Comparison of ENCODE assay signal across 12 mouse cellular contexts in the genomic region with DNA sequence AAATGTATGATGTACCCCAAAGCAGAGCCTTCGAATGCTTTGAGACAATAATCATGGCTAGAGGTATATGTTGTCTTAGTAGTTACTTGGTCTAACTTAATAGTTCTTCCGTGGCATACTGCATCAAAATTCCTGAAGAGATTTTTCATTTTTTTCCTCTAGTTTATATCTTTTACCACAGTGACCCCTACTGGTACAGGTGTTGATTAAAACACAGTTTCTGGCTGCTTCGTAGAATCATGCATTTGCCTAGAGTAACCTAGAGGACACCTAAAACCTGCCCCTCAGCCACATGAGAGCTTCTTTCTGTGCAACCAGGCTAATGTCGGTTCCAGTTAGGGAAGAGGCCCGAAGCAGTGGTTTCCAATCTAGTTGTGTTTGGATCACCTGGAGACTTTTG. TPM values are rescaled to one million over a fixed set of nuclear protein-coding genes. Genes with fewer than 3 reads are reported as not detected.
DNase-seq lines count a peak whose midpoint lies in the region; ATAC-seq and TF ChIP-seq lines count a peak whose summit lies in the region.
"Had no signal": no experiment of that assay in that cellular context is flagged by ENCODE, and none has a peak within 500 bp of the region (broad histone marks: within the 10 kb centered on the region; RNA-seq: fewer than 3 reads in every experiment).

No protein-coding gene starts in this region.

- H3K4me3 ChIP-seq in embryonic facial prominence, embryonic 11.5 days (ENCODE audit: low read depth, low read length): no peak overlapping the region
- no peak overlapping the region for H3K4me3 ChIP-seq in embryonic facial prominence, embryonic 10.5 days
- H3K4me3 ChIP-seq in E14TG2a.4 (replicated peaks; ENCODE audit: low read length): no peak overlapping the region
- H3K4me3 ChIP-seq: heart, embryonic 13.5 days; limb, embryonic 12.5 days; neural tube, embryonic 13.5 days had no signal

- peak; percentile 69 for DNase-seq in embryonic facial prominence, embryonic 11.5 days (ENCODE audit: low spot score)
- DNase-seq in embryonic facial prominence, embryonic 10.5 days (ENCODE audit: low spot score): no peak
- DNase-seq in layer of hippocampus, adult 9-10 months (ENCODE audit: low spot score): peak; percentile 49
- no peak for DNase-seq in layer of hippocampus, adult 9-11 months
- DNase-seq in ovary, postnatal 10 days (ENCODE audit: low spot score): no peak
- DNase-seq in ovary, postnatal 14 days (ENCODE audit: low spot score): no peak
- DNase-seq: cerebellum, adult 9-11 months had no signal

- peak; percentile 30 for TF ChIP-seq CTCF in E14TG2a.4 (conservative IDR thresholded peaks at IDR 0.05; ENCODE audit: low read length)

- no peaks in the 10 kb centered on the region for H3K27me3 ChIP-seq in embryonic facial prominence, embryonic 11.5 days (ENCODE audit: control insufficient read depth, insufficient read depth, low read length)
- H3K27me3 ChIP-seq in embryonic facial prominence, embryonic 10.5 days (replicated peaks; ENCODE audit: low read depth, poor library complexity, severe bottlenecking): no peaks in the 10 kb centered on the region
- no peaks in the 10 kb centered on the region for H3K27me3 ChIP-seq in E14TG2a.4 (ENCODE audit: insufficient read depth, low read length)
- H3K27me3 ChIP-seq: heart, embryonic 13.5 days; limb, embryonic 12.5 days; neural tube, embryonic 13.5 days had no signal

- no peak for ATAC-seq in embryonic facial prominence, embryonic 11.5 days (replicated peaks; ENCODE audit: insufficient number of reproducible peaks, low FRiP score, low TSS enrichment, low read depth)
- ATAC-seq in hematopoietic stem cell, adult 5-6 weeks (replicated peaks in 1 of 2; ENCODE audit: insufficient read depth in 1 of 2, low FRiP score in 2 of 2, low TSS enrichment in 1 of 2, low read depth in 1 of 2, poor library complexity in 2 of 2, severe bottlenecking in 2 of 2): peak; percentile 21 to 27; a peak in 2 of 4 replicates

- H3K27ac ChIP-seq in embryonic facial prominence, embryonic 11.5 days (replicated peaks; ENCODE audit: low read depth, low read length): no peak overlapping the region
- no peak overlapping the region for H3K27ac ChIP-seq in embryonic facial prominence, embryonic 10.5 days (replicated peaks)
- H3K27ac ChIP-seq: heart, embryonic 13.5 days; limb, embryonic 12.5 days; neural tube, embryonic 13.5 days had no signal

- no peaks in the 10 kb centered on the region for H3K9me3 ChIP-seq in embryonic facial prominence, embryonic 11.5 days (replicated peaks; ENCODE audit: control insufficient read depth, low read length)
- H3K9me3 ChIP-seq in embryonic facial prominence, embryonic 10.5 days: no peaks in the 10 kb centered on the region
- no peaks in the 10 kb centered on the region for H3K9me3 ChIP-seq in E14TG2a.4 (ENCODE audit: low read length)
- H3K9me3 ChIP-seq: heart, embryonic 13.5 days; limb, embryonic 12.5 days; neural tube, embryonic 13.5 days had no signal

- WGBS in embryonic facial prominence, embryonic 11.5 days: 68% methylated on average over 5 of the region's 5 CpGs
- WGBS in embryonic facial prominence, embryonic 10.5 days: 67% methylated on average over 5 of the region's 5 CpGs

- H3K4me2 ChIP-seq in embryonic facial prominence, embryonic 11.5 days (ENCODE audit: low read depth, low read length): no peak overlapping the region
- H3K4me2 ChIP-seq: heart, embryonic 13.5 days; limb, embryonic 12.5 days; neural tube, embryonic 13.5 days had no signal

- no peaks in the 10 kb centered on the region for H3K36me3 ChIP-seq in embryonic facial prominence, embryonic 11.5 days (replicated peaks; ENCODE audit: control insufficient read depth, insufficient read depth, low read depth, low read length)
- H3K36me3 ChIP-seq in embryonic facial prominence, embryonic 10.5 days (replicated peaks): peaks cover 40% of the 10 kb centered on the region
- H3K36me3 ChIP-seq in E14TG2a.4 (ENCODE audit: insufficient read depth, low read length): peaks cover 40% of the 10 kb centered on the region

- H3K9ac ChIP-seq in embryonic facial prominence, embryonic 11.5 days (replicated peaks; ENCODE audit: low read length): no peak overlapping the region
- H3K9ac ChIP-seq: heart, embryonic 13.5 days; limb, embryonic 12.5 days; neural tube, embryonic 13.5 days had no signal

- H3K4me1 ChIP-seq in embryonic facial prominence, embryonic 11.5 days (ENCODE audit: control insufficient read depth, insufficient read depth, low read length): no peaks in the 10 kb centered on the region
- H3K4me1 ChIP-seq in embryonic facial prominence, embryonic 10.5 days: no peaks in the 10 kb centered on the region
- H3K4me1 ChIP-seq in E14TG2a.4 (replicated peaks; ENCODE audit: low read depth, low read length): peaks cover 18% of the 10 kb centered on the region
- H3K4me1 ChIP-seq: heart, embryonic 13.5 days; neural tube, embryonic 13.5 days had no signal

RNA-seq across cellular contexts. Expression of gene Srsf7, which starts 14.0 kb away (rescaled TPM):
- polyA plus RNA-seq in embryonic facial prominence, embryonic 11.5 days (2014; fragmentation: Nextera tagmentation; extraction: Ambion mirVana): 972 and 1,051 TPM in 2 replicates
- polyA plus RNA-seq in embryonic facial prominence, embryonic 10.5 days (2016; fragmentation: Nextera tagmentation; extraction: Ambion mirVana): 888 and 890 TPM in 2 replicates
- total RNA-seq in hematopoietic stem cell, adult 5-6 weeks (2017): 455 and 472 TPM in 2 replicates

RNA-seq across cellular contexts. Expression of gene Ttc39d, which starts 14.2 kb away (rescaled TPM):
- polyA plus RNA-seq in embryonic facial prominence, embryonic 11.5 days (2014; fragmentation: Nextera tagmentation; extraction: Ambion mirVana): 0.14 TPM in 1 of 2 replicates, not detected in the other
- 0.14 and 0.15 TPM in 2 replicates for polyA plus RNA-seq in embryonic facial prominence, embryonic 10.5 days (2016; fragmentation: Nextera tagmentation; extraction: Ambion mirVana)
- not detected in 2 replicates for total RNA-seq in hematopoietic stem cell, adult 5-6 weeks (2017)
- polyA plus RNA-seq: limb, embryonic 12.5 days; neural tube, embryonic 13.5 days had no signal

RNA-seq across cellular contexts. Expression of gene Gemin6, which starts 31.2 kb away (rescaled TPM):
- polyA plus RNA-seq in embryonic facial prominence, embryonic 11.5 days (2014; fragmentation: Nextera tagmentation; extraction: Ambion mirVana): 49.4 and 53.3 TPM in 2 replicates
- 56.2 and 59.7 TPM in 2 replicates for polyA plus RNA-seq in embryonic facial prominence, embryonic 10.5 days (2016; fragmentation: Nextera tagmentation; extraction: Ambion mirVana)
- total RNA-seq in hematopoietic stem cell, adult 5-6 weeks (2017): 26.7 and 39.8 TPM in 2 replicates

Comparison
In these comparisons a context has a peak if more than half of its experiments do, and no peak if none do; other contexts are left out.
1. DNase-seq: peak in embryonic facial prominence, embryonic 11.5 days (single experiment) and layer of hippocampus, adult 9-10 months (single experiment); none in embryonic facial prominence, embryonic 10.5 days (single experiment), layer of hippocampus, adult 9-11 months (single experiment), ovary, postnatal 10 days (single experiment) and ovary, postnatal 14 days (single experiment).